Mouse (Mus musculus): ENCODE measurements around the gene Best1. TPM values are rescaled to one million over a fixed set of nuclear protein-coding genes. Genes with fewer than 3 reads are reported as not detected.

Best1 gene
- polyA plus RNA-seq, 1 experiment = 0.09 TPM

GRCm38 (mm10) chr19:10015442-10015841, 14.0 kb upstream of the Best1 start:
- Histone ChIP-seq H3K79me2 (ENCODE audit: control insufficient read depth, insufficient read depth) (no peaks in the 10 kb centered on the region), H3K4me3 (ENCODE audit: insufficient read depth, poor library complexity, severe bottlenecking) (no peak overlapping the region)

GRCm38 (mm10) chr19:10014824-10015223, 13.4 kb upstream of the Best1 start:
- Histone ChIP-seq H3K4me3 (ENCODE audit: insufficient read depth, poor library complexity, severe bottlenecking) (no peak overlapping the region), H3ac (ENCODE audit: control insufficient read depth, insufficient read length, low read depth) (no peak overlapping the region), H3K79me2 (ENCODE audit: control insufficient read depth, insufficient read depth) (no peaks in the 10 kb centered on the region), H3K79me3 (ENCODE audit: low read depth) (no peaks in the 10 kb centered on the region), H3K36me3 (ENCODE audit: control insufficient read depth, insufficient read depth) (no peaks in the 10 kb centered on the region), H3K27me3 (ENCODE audit: control insufficient read depth, insufficient read depth, insufficient read length) (no peaks in the 10 kb centered on the region)
- TF ChIP-seq CEBPB (IDR thresholded peaks at IDR 0.05; ENCODE audit: low read depth) (no peak), MYOG (IDR thresholded peaks at IDR 0.05; ENCODE audit: control insufficient read depth, extremely low read depth, insufficient read length) (no peak), MYOD1 (IDR thresholded peaks at IDR 0.05; ENCODE audit: control insufficient read depth, insufficient read length, low read depth) (no peak), FOSL1 (IDR thresholded peaks at IDR 0.05; ENCODE audit: insufficient read depth, low read length, poor library complexity, severe bottlenecking) (no peak), USF1 (IDR thresholded peaks at IDR 0.05; ENCODE audit: low read depth) (no peak), CTCF (IDR thresholded peaks at IDR 0.05; ENCODE audit: control insufficient read depth, insufficient read depth, insufficient read length) (no peak)

More at GRCm38 (mm10) chr19:10015442-10015841, 14.0 kb upstream of the Best1 start:
- H3K79me3 ChIP-seq (ENCODE audit: low read depth) = no peaks in the 10 kb centered on the region
- H3K36me3 ChIP-seq (ENCODE audit: control insufficient read depth, insufficient read depth) = no peaks in the 10 kb centered on the region
- H3ac ChIP-seq (ENCODE audit: control insufficient read depth, insufficient read length, low read depth) = no peak overlapping the region
- no peak for TF ChIP-seq MYOD1 (IDR thresholded peaks at IDR 0.05; ENCODE audit: control insufficient read depth, insufficient read length, low read depth)
- no peak for TF ChIP-seq USF1 (IDR thresholded peaks at IDR 0.05; ENCODE audit: low read depth)
- TF ChIP-seq CTCF (IDR thresholded peaks at IDR 0.05; ENCODE audit: control insufficient read depth, insufficient read depth, insufficient read length) = no peak
- TF ChIP-seq MAX (IDR thresholded peaks at IDR 0.05) = no peak
- TF ChIP-seq FOSL1 (IDR thresholded peaks at IDR 0.05; ENCODE audit: insufficient read depth, low read length, poor library complexity, severe bottlenecking) = no peak
- no peak for TF ChIP-seq MYOG (IDR thresholded peaks at IDR 0.05; ENCODE audit: control insufficient read depth, extremely low read depth, insufficient read length)
- TF ChIP-seq CEBPB (IDR thresholded peaks at IDR 0.05; ENCODE audit: low read depth) = no peak
- H3K27me3 ChIP-seq (ENCODE audit: control insufficient read depth, insufficient read depth, insufficient read length) = no peaks in the 10 kb centered on the region

- Histone ChIP-seq H3K79me3 (ENCODE audit: low read depth) (no peaks in the 10 kb centered on the region), H3K36me3 (ENCODE audit: control insufficient read depth, insufficient read depth) (no peaks in the 10 kb centered on the region), H3K4me3 (ENCODE audit: insufficient read depth, poor library complexity, severe bottlenecking) (no peak overlapping the region), H3K27me3 (ENCODE audit: control insufficient read depth, insufficient read depth, insufficient read length) (no peaks in the 10 kb centered on the region), H3ac (ENCODE audit: control insufficient read depth, insufficient read length, low read depth) (no peak overlapping the region), H3K79me2 (ENCODE audit: control insufficient read depth, insufficient read depth) (no peaks in the 10 kb centered on the region)
- TF ChIP-seq CTCF (IDR thresholded peaks at IDR 0.05; ENCODE audit: control insufficient read depth, insufficient read depth, insufficient read length) = no peak
- TF ChIP-seq USF1 (IDR thresholded peaks at IDR 0.05; ENCODE audit: low read depth) = no peak
These were observed 12.5 kb upstream of the Best1 start for GRCm38 (mm10) chr19:10013913-10014312.

GRCm38 (mm10) chr19:10013348-10013747, 11.9 kb upstream of the Best1 start:
- H3K27me3 ChIP-seq (ENCODE audit: control insufficient read depth, insufficient read depth, insufficient read length) = no peaks in the 10 kb centered on the region
- H3K36me3 ChIP-seq (ENCODE audit: control insufficient read depth, insufficient read depth) = no peaks in the 10 kb centered on the region
- no peaks in the 10 kb centered on the region for H3K79me2 ChIP-seq (ENCODE audit: control insufficient read depth, insufficient read depth)
- no peak for TF ChIP-seq FOSL1 (IDR thresholded peaks at IDR 0.05; ENCODE audit: insufficient read depth, low read length, poor library complexity, severe bottlenecking)
- TF ChIP-seq MYOD1 (IDR thresholded peaks at IDR 0.05; ENCODE audit: control insufficient read depth, insufficient read length, low read depth) = peak; percentile 55
- H3ac ChIP-seq (ENCODE audit: control insufficient read depth, insufficient read length, low read depth) = no peak overlapping the region
- H3K4me3 ChIP-seq (ENCODE audit: insufficient read depth, poor library complexity, severe bottlenecking) = no peak overlapping the region
- no peaks in the 10 kb centered on the region for H3K79me3 ChIP-seq (ENCODE audit: low read depth)

GRCm38 (mm10) chr19:10012827-10013278, 11.4 kb upstream of the Best1 start:
- no peak overlapping the region for H3K4me3 ChIP-seq (ENCODE audit: insufficient read depth, poor library complexity, severe bottlenecking)
- no peaks in the 10 kb centered on the region for H3K27me3 ChIP-seq (ENCODE audit: control insufficient read depth, insufficient read depth, insufficient read length)
- TF ChIP-seq MAX (IDR thresholded peaks at IDR 0.05) = no peak
- no peak for TF ChIP-seq CTCF (IDR thresholded peaks at IDR 0.05; ENCODE audit: control insufficient read depth, insufficient read depth, insufficient read length)
- no peak for TF ChIP-seq USF1 (IDR thresholded peaks at IDR 0.05; ENCODE audit: low read depth)
- TF ChIP-seq MYOD1 (IDR thresholded peaks at IDR 0.05; ENCODE audit: control insufficient read depth, insufficient read length, low read depth) = peak; percentile 60
- TF ChIP-seq FOSL1 (IDR thresholded peaks at IDR 0.05; ENCODE audit: insufficient read depth, low read length, poor library complexity, severe bottlenecking) = no peak
- no peak for TF ChIP-seq MYOG (IDR thresholded peaks at IDR 0.05; ENCODE audit: control insufficient read depth, extremely low read depth, insufficient read length)
- no peak for TF ChIP-seq CEBPB (IDR thresholded peaks at IDR 0.05; ENCODE audit: low read depth)
- H3K79me2 ChIP-seq (ENCODE audit: control insufficient read depth, insufficient read depth) = no peaks in the 10 kb centered on the region
- no peaks in the 10 kb centered on the region for H3K36me3 ChIP-seq (ENCODE audit: control insufficient read depth, insufficient read depth)
- H3ac ChIP-seq (ENCODE audit: control insufficient read depth, insufficient read length, low read depth) = peak overlapping the region; percentile 43
- no peaks in the 10 kb centered on the region for H3K79me3 ChIP-seq (ENCODE audit: low read depth)

- no peaks in the 10 kb centered on the region for H3K36me3 ChIP-seq (ENCODE audit: control insufficient read depth, insufficient read depth)
- TF ChIP-seq MYOG (IDR thresholded peaks at IDR 0.05; ENCODE audit: control insufficient read depth, extremely low read depth, insufficient read length) = no peak
- TF ChIP-seq USF1 (IDR thresholded peaks at IDR 0.05; ENCODE audit: low read depth) = no peak
- no peak for TF ChIP-seq CEBPB (IDR thresholded peaks at IDR 0.05; ENCODE audit: low read depth)
- no peak for TF ChIP-seq CTCF (IDR thresholded peaks at IDR 0.05; ENCODE audit: control insufficient read depth, insufficient read depth, insufficient read length)
- no peak for TF ChIP-seq FOSL1 (IDR thresholded peaks at IDR 0.05; ENCODE audit: insufficient read depth, low read length, poor library complexity, severe bottlenecking)
- no peak for TF ChIP-seq MYOD1 (IDR thresholded peaks at IDR 0.05; ENCODE audit: control insufficient read depth, insufficient read length, low read depth)
- TF ChIP-seq MAX (IDR thresholded peaks at IDR 0.05) = no peak
- no peak overlapping the region for H3ac ChIP-seq (ENCODE audit: control insufficient read depth, insufficient read length, low read depth)
- H3K27me3 ChIP-seq (ENCODE audit: control insufficient read depth, insufficient read depth, insufficient read length) = no peaks in the 10 kb centered on the region
- no peak overlapping the region for H3K4me3 ChIP-seq (ENCODE audit: insufficient read depth, poor library complexity, severe bottlenecking)
- no peaks in the 10 kb centered on the region for H3K79me2 ChIP-seq (ENCODE audit: control insufficient read depth, insufficient read depth)
- no peaks in the 10 kb centered on the region for H3K79me3 ChIP-seq (ENCODE audit: low read depth)
These were observed 10.0 kb upstream of the Best1 start for GRCm38 (mm10) chr19:10011408-10011807.

All from C2C12 (cell line).